Mouse (Mus musculus): ENCODE data around the gene Klhl29.
"Not testable (repeated sequence)": the region's sequence is repeated elsewhere in the genome, so short reads cannot be mapped to it uniquely, and the experiment has no call there.

The Klhl29 gene

DNA sequence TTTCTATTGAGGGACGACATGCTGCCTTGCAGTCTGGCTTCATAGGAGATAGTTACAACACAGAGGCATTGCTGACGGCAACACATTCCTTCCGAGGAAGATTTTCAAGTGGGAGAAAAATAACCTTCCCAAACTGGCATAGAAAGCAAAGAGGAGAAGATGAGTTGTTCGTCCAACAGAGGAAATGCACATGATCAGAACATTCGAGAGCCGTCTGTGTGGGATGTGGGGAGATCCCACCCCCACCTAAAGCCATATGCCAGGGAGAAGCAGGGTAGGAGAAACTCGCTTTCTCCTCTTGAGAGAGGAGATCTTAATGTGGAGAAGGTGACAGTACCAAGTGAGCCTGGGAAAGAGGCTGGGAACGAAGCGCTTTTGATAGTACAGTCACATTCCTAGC is 22.1 kb downstream of the Klhl29 start:
- no peak for DNase-seq

GRCm38 (mm10) chr12:5352771-5353170 is 22.7 kb downstream of the Klhl29 start:
- no peak for DNase-seq

- no peak for DNase-seq
Measured at GRCm38 (mm10) chr12:5350491-5351285, 24.8 kb downstream of the Klhl29 start.

- DNase-seq: no peak
Measured at GRCm38 (mm10) chr12:5345088-5345487, 30.4 kb downstream of the Klhl29 start.

- not testable (repeated sequence) for DNase-seq
Measured at GRCm38 (mm10) chr12:5344457-5344856, 31.0 kb downstream of the Klhl29 start.

GRCm38 (mm10) chr12:5340151-5340603 is 35.3 kb downstream of the Klhl29 start:
- DNase-seq: no peak

DNA sequence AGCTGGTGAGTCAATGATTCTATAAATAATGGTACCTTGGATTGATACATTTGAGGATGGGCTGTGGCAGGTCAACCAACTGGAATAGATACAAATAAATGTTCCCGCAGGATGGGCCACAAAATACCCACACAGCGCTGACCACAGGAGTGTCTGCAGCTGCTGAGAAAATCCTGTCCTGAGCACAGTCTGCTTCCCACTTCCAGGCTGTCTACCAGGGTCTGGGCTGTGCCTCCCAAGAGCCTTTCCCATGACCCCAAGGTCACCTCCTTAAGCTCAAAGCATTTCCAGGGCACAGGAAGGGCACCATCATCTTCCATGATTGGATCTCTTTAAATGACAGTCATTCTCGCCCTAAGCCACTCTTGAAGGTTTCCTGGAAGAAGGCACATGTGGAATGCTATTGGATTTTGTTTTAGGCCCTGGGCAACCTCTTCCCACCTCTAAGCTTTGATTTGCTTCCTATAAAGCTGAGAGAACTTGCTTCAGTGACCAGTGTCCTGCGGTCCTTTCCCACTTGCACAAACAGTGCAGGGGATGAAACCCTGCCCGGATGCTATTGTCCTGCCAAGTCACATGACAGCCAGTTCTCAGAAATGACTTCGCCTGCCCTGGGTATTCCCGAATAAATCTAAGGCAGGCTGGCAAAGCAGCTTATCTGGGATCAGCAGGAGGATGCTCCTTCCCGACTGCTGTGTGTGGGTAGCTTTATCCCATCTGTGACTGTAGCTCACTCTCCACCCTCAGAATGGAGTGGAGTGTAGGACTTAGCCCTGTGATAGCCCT is 38.4 kb downstream of the Klhl29 start:
- no peak for DNase-seq

DNA sequence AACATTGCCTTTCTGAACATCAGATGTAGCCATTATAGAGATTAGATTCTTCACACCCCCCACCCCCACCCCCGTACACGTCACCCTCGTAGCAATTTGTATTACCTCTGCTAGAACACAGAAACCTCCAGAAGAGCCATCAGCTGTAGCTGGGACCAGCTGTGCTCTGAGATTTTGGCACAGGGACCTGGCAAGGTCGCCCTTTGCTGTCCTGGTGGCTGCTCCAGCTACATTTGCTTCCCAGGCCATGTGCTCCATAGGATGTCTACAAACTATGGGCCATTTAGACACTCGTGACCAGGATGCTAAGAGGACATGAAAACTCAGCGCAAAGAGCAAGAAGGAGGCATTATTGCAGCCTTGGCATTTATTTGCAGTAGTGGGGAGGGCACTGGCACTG is 39.2 kb downstream of the Klhl29 start:
- no peak for DNase-seq

GRCm38 (mm10) chr12:5334956-5335355 is 40.5 kb downstream of the Klhl29 start:
- no peak for DNase-seq

- DNase-seq: no peak
Measured at GRCm38 (mm10) chr12:5334175-5334574, 41.3 kb downstream of the Klhl29 start.

- DNase-seq: no peak
Measured at GRCm38 (mm10) chr12:5331810-5332484, 43.5 kb downstream of the Klhl29 start.

DNA sequence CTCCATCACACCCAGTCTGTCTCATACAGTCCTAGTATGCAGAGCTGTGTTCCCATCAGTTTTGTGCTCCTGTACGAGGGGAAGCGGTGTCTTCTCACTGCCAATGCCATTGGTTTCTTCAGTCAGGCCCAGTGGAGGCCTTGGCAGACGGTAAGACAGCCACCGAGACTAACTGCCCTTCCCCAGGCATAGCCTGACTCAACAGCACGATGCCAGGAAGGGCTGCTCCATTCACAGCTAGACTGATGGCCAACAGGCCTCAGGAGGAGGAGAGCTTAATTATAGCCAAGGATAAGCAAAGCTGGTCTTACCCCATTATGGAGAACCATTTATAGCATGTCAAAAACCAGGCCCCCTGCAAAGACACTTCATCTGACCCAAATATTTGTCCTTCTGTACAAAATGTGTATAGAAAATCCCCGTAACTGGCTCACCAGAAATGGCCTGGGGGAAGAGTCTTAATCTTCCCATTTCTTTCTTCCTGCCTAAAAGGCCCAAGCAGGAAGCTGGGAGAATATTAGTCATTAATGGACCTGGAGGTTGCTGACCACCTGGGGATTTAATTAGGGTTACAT is 44.9 kb downstream of the Klhl29 start:
- DNase-seq: no peak

DNA sequence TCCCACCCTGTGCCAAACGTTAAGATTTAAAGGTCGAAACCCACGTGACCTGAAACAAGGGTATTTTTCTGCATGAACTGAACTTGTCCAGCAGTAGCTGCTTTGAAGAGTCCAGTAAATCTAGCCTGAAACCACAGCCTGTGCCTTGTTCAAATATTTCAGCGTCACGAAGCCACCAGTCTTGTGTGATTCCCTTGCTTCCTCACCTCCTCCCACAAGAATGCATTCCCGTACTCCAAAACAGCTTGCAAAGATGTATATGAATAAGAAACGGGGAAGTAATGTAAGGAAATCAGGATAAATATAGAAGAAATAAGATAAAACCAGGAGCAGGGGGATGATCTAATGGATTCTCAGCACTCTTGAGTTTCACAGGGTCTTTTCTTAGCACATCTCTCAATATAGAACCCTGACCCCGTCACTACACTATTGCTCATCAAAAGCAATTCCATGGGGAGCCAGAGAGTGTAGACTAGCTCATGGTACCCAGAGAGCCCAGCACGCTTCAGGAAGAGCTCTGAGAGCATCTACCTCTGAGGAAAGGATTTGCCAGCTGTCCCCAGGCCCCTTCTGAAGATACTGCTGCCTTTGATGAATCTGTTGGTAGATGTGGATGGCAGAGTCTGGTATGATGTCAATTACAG is 52.9 kb downstream of the Klhl29 start:
- DNase-seq: no peak

DNA sequence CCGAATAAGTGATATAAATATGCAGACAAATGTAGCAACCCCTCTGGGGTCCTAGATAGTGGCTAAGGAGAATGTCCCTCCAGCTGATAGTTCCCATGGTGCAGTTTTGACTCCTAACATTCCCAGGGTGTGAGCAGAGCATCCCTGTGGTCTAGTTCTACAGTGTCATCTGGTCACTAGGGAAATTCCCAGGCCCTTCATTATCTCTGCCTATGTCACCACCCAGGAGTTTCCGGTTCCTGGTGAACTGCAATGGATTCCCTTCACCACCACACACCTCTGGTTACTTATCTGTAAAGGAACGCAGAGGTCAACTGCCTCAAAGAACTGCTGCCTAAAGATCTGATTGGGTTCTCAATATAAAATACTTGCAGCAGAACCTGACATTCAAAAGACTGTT is 54.5 kb downstream of the Klhl29 start:
- no peak for DNase-seq

GRCm38 (mm10) chr12:5319359-5319973 is 56.0 kb downstream of the Klhl29 start:
- DNase-seq: no peak

DNA sequence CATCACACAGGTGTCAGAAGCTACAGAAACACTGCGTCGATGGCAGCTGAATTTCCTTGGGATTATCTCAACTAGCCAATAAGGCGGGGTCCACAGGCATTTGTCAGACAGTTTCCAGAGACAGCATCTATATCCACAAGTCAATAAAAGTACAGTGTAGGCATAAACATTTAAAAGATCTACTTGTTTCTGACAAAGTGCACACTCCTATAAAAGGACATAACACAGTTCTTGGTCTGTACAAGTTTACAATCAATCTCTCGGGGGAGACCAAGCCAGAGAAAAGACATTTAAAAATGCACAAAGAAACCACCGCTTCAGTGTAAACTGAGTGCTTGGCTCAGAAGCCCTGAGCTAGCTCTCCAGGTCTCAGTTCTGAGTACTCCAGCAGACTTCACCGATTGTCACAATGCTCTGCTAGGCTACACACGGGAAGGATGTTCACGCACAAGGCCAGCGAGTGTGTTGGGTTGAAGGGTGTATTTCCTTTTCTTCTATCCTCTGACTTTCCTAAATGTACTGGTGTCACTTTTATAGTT is 59.4 kb downstream of the Klhl29 start:
- DNase-seq: no peak

GRCm38 (mm10) chr12:5307923-5308322 is 67.6 kb downstream of the Klhl29 start:
- DNase-seq: no peak

GRCm38 (mm10) chr12:5305466-5305865 is 70.0 kb downstream of the Klhl29 start:
- DNase-seq: no peak

DNA sequence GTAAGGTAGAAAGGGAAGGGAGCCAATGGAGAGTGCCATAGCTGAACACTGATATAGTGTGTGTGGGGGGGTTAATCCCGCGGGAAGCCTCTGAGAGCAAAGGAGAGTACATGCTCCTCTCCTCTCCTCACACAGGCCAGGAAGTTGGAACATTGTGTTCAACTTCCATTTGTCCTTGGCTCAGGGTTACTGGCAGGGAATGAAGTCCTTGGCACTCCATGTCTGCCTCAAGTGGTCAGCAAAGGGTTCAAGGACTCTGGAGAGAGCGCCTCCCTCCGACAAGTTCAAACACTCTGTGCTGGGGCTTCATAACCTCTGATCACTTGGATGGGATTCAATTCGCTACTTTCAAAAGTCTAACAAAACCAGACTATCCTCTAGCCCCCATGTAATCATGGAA is 71.6 kb downstream of the Klhl29 start:
- DNase-seq: peak; percentile 53 to 70

GRCm38 (mm10) chr12:5303100-5303499 is 72.4 kb downstream of the Klhl29 start:
- DNase-seq: no peak

GRCm38 (mm10) chr12:5301841-5302240 is 73.6 kb downstream of the Klhl29 start:
- DNase-seq: no peak

DNA sequence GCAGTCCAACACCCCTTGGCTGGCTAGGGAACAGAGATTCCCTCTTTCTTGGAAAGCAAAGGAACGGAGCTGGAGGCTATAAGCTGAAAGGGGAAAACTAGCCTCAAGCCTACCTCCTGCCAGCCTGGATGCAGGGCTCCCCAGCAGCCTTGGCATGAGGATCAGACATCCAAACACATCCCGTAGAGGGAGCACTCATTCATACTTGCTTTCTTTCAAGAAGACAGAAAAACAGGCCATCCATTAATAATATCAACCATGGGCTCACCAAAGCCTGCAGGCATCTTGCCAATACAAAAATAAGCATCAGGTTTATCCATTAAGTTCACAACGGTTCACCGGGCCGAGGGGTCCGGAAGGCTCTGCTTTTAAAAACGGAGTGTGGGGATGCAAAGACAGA is 79.1 kb downstream of the Klhl29 start:
- no peak for DNase-seq

All from lung, postnatal 4 days (tissue).